17 mouse cellular contexts compared by ENCODE assay signal in genomic region chr11:107154431-107154830, GRCm38 (mm10).
"Had no signal": no experiment of that assay in that cellular context is flagged by ENCODE, and none has a peak within 500 bp of the region (broad histone marks: within the 10 kb centered on the region; RNA-seq: fewer than 3 reads in every experiment).

No protein-coding gene starts in this region.

- H3K27ac ChIP-seq: limb, embryonic 12.5 days; limb, embryonic 15.5 days; liver, embryonic 14.5 days; midbrain, embryonic 10.5 days; midbrain, embryonic 13.5 days; neural tube, embryonic 13.5 days had no signal

- H3K9me3 ChIP-seq: limb, embryonic 12.5 days; limb, embryonic 15.5 days; midbrain, embryonic 10.5 days; midbrain, embryonic 13.5 days; neural tube, embryonic 13.5 days had no signal

- H3K36me3 ChIP-seq: limb, embryonic 12.5 days; limb, embryonic 15.5 days; midbrain, embryonic 10.5 days; midbrain, embryonic 13.5 days; neural tube, embryonic 13.5 days had no signal

- H3K9ac ChIP-seq: limb, embryonic 12.5 days; limb, embryonic 15.5 days; liver, embryonic 14.5 days; liver, postnatal 0 days; lung, embryonic 14.5 days; midbrain, embryonic 13.5 days; neural tube, embryonic 13.5 days had no signal

- H3K4me2 ChIP-seq: limb, embryonic 12.5 days; limb, embryonic 15.5 days; liver, embryonic 11.5 days; lung, embryonic 14.5 days; midbrain, embryonic 13.5 days; neural tube, embryonic 13.5 days had no signal

- ATAC-seq: liver, postnatal 0 days; lung, postnatal 0 days; midbrain, embryonic 13.5 days; midbrain, embryonic 16.5 days had no signal

- H3K4me3 ChIP-seq: limb, embryonic 12.5 days; limb, embryonic 15.5 days; midbrain, embryonic 10.5 days; midbrain, embryonic 13.5 days; myocyte; neural tube, embryonic 13.5 days had no signal

- DNase-seq: kidney, adult 9 months; kidney, postnatal 14 days; kidney, postnatal 4 days; left cerebral cortex, postnatal 4 days; liver, postnatal 0 days; lung, embryonic 14.5 days; thymus, postnatal 25 days had no signal

- H3K27me3 ChIP-seq: limb, embryonic 12.5 days; limb, embryonic 15.5 days; midbrain, embryonic 13.5 days; neural tube, embryonic 13.5 days had no signal

- H3K4me1 ChIP-seq: limb, embryonic 12.5 days; limb, embryonic 15.5 days; midbrain, embryonic 13.5 days; neural tube, embryonic 13.5 days had no signal
